In the genomic region with DNA sequence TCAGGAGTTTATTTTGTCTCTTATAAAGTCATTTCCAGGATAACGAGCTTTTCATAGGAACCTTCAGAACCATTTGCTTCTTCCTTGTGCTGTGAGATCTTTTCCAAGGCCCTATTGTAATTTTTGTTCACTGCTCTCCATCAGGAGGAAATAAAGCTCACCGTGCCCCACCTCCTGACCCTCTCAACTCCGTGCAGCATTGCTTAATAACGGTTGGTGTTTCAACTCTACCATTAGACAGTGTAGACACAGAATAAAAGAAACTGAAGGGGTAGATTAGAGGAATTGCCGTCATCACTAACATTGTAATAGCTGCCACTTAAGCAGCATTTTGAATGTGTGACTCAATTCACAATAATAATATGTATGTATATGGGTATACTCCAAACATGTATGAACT, we compare ENCODE assay signal across 22 mouse cellular contexts. TPM values are rescaled to one million over a fixed set of nuclear protein-coding genes. Genes with fewer than 3 reads are reported as not detected.
"Had no signal": no experiment of that assay in that cellular context is flagged by ENCODE, and none has a peak within 500 bp of the region (broad histone marks: within the 10 kb centered on the region; RNA-seq: fewer than 3 reads in every experiment).

No protein-coding gene starts in this region.

- H3K36me3 ChIP-seq: limb, embryonic 12.5 days; limb, embryonic 15.5 days; liver, embryonic 15.5 days; lung, embryonic 15.5 days; midbrain, embryonic 12.5 days; midbrain, embryonic 15.5 days; neural tube, embryonic 12.5 days; neural tube, embryonic 15.5 days had no signal

- ATAC-seq: intestine, embryonic 16.5 days; midbrain, embryonic 15.5 days had no signal

- H3K9ac ChIP-seq: limb, embryonic 12.5 days; limb, embryonic 15.5 days; liver, embryonic 15.5 days; lung, embryonic 15.5 days; midbrain, embryonic 12.5 days; midbrain, embryonic 15.5 days; neural tube, embryonic 12.5 days; neural tube, embryonic 15.5 days had no signal

- H3K27ac ChIP-seq: limb, embryonic 12.5 days; limb, embryonic 15.5 days; liver, embryonic 15.5 days; lung, embryonic 15.5 days; midbrain, embryonic 12.5 days; midbrain, embryonic 15.5 days; neural tube, embryonic 12.5 days; neural tube, embryonic 15.5 days; stomach, postnatal 0 days had no signal

- H3K9me3 ChIP-seq: limb, embryonic 12.5 days; limb, embryonic 15.5 days; liver, embryonic 15.5 days; lung, embryonic 15.5 days; midbrain, embryonic 12.5 days; midbrain, embryonic 15.5 days; neural tube, embryonic 12.5 days; neural tube, embryonic 15.5 days had no signal

- H3K4me3 ChIP-seq: limb, embryonic 12.5 days; limb, embryonic 15.5 days; liver, embryonic 15.5 days; lung, embryonic 15.5 days; midbrain, embryonic 12.5 days; midbrain, embryonic 15.5 days; neural tube, embryonic 12.5 days; neural tube, embryonic 15.5 days had no signal

- H3K4me2 ChIP-seq: limb, embryonic 12.5 days; limb, embryonic 15.5 days; liver, embryonic 11.5 days; liver, embryonic 15.5 days; lung, embryonic 15.5 days; midbrain, embryonic 12.5 days; midbrain, embryonic 15.5 days; neural tube, embryonic 12.5 days; neural tube, embryonic 15.5 days had no signal

- H3K27me3 ChIP-seq: limb, embryonic 12.5 days; limb, embryonic 15.5 days; liver, embryonic 15.5 days; lung, embryonic 15.5 days; midbrain, embryonic 12.5 days; midbrain, embryonic 15.5 days; neural tube, embryonic 12.5 days; neural tube, embryonic 15.5 days had no signal

- H3K4me1 ChIP-seq: limb, embryonic 12.5 days; midbrain, embryonic 12.5 days; midbrain, embryonic 15.5 days; neural tube, embryonic 12.5 days; neural tube, embryonic 15.5 days had no signal

- DNase-seq: kidney, adult 18-20 months; kidney, adult 9 months; kidney, postnatal 14 days; kidney, postnatal 4 days; left cerebral cortex, postnatal 4 days; right cerebral cortex, adult 18-20 months; right cerebral cortex, postnatal 14 days; right cerebral cortex, postnatal 4 days; thymus, adult 2 months; thymus, postnatal 14 days had no signal

RNA-seq across cellular contexts. Expression of a gene that starts 14.2 kb away (rescaled TPM):
- polyA plus RNA-seq: inflammation-experienced regulatory T-cells, adult 6 months had no signal
